Mouse (Mus musculus): ENCODE data around the gene Golph3. TPM values are rescaled to one million over a fixed set of nuclear protein-coding genes. Genes with fewer than 3 reads are reported as not detected.

Gene Golph3
- 145 TPM for polyA plus RNA-seq (2017; shearing (Covaris generic))

DNA sequence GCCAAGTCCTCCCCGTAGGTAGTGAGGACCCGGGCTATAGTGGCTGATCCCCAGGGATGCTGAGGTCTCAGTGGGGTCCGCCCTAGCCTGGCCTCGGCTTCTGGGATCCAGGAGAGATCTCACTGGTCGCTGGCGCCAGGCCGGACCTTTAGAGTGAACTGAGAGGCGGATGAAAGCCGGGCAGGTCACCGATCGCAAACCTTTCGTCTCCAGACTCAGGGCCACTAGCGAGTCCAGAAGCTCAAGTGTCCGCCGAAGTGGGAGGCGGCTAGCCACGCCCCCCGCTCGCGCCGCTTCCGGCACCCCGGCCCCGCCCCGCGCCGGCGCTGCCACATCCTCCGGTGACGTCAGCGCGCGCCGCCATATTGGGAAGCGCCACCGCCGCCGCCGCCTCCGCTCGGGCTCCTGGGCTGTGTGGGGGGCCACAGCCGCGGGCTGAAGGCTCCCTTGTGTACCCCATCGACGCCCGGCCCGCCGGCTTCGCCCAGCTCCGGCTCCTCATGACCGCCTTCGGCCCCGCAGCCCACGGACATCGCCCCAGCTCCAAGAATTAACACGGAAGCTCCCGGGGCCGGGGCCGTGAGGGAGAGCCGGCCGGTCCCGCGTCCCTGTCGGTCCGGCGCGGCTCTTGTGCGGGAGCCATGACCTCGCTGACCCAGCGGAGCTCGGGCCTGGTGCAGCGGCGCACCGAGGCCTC is at the start of gene Golph3:
Gene Golph3 (plus strand): TSS at position 360 of the 697 bp plus-strand sequence.

DNA sequence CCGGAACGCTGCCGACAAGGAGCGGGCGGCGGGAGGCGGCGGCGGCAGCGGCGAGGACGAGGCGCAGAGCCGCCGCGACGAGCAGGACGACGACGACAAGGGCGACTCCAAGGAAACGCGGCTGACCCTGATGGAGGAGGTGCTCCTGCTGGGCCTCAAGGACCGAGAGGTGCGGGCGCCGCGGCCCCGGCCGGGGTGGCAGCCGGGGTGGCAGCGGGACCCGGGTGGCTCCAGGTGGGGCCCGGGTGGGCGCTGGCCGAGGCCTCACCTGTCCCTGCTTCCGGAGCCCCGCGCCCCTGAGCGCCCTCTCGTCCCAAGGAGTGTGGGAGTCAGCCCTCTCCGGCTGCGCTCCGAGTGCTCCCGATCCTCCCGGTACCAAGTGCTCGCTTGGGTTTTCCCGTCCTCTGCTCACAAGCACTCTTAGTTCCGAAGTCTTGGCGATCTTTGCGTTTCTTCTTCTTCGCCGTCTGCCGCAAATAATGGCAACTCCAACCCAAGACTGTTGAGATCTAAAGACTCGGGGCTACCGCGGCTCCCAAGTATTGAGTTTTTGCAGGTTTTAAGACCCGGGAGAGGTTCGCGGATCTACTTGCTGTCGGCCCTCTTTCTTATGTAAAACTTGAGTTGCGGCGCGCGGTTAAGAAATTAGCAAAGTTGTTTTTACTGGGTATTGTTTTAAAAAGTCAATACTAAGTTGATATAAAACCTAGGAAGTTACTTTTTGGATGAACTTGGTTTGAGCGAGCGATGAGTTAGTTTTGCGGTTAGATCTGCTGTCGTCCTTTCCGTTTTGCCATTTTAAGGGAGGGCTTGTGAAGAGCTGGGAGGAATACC is 755 bp downstream of the Golph3 start, which contains the start of gene 1810049J17Rik:
Gene 1810049J17Rik (minus strand): TSS at position 112 of the 834 bp plus-strand sequence.

Other genes starting within 250 kb of the Golph3 start
- gene Zfr, start 203.6 kb upstream of the Golph3 start, polyA plus RNA-seq (2017; shearing (Covaris generic)) = 141 TPM
- 69.3 TPM for gene Mtmr12, start 116.4 kb upstream of the Golph3 start, polyA plus RNA-seq (2017; shearing (Covaris generic))
- gene 1810049J17Rik, start 449 bp downstream of the Golph3 start, polyA plus RNA-seq (2017; shearing (Covaris generic)) = 0.60 TPM

Data from CD4-positive, CD25-positive, alpha-beta regulatory T cell (primary cell).